ENCODE assay signal across 16 mouse cellular contexts in genomic region chr1:182856636-182857035, GRCm38 (mm10).
"Had no signal": no experiment of that assay in that cellular context is flagged by ENCODE, and none has a peak within 500 bp of the region (broad histone marks: within the 10 kb centered on the region; RNA-seq: fewer than 3 reads in every experiment).

No protein-coding gene starts in this region.

- H3K9ac ChIP-seq: intestine, embryonic 15.5 days; limb, embryonic 12.5 days; liver, embryonic 13.5 days; liver, postnatal 0 days; lung, embryonic 15.5 days; midbrain, embryonic 12.5 days had no signal

- H3K4me2 ChIP-seq: intestine, embryonic 15.5 days; limb, embryonic 12.5 days; liver, embryonic 13.5 days; lung, embryonic 15.5 days; midbrain, embryonic 12.5 days had no signal

- H3K27ac ChIP-seq: intestine, embryonic 15.5 days; limb, embryonic 12.5 days; liver, embryonic 13.5 days; lung, embryonic 15.5 days; macrophage; midbrain, embryonic 12.5 days had no signal

- H3K4me3 ChIP-seq: intestine, embryonic 15.5 days; limb, embryonic 12.5 days; liver, embryonic 13.5 days; lung, embryonic 15.5 days; megakaryocyte, embryonic 14.5 days; midbrain, embryonic 12.5 days had no signal

- DNase-seq: kidney, adult 18-20 months; kidney, postnatal 10 days; layer of hippocampus, adult 9-11 months; layer of hippocampus, postnatal 36 days; liver; liver, embryonic 13.5 days; liver, postnatal 0 days; lung, postnatal 14 days; right cerebral cortex, adult 18-20 months; right cerebral cortex, postnatal 25 days had no signal

- ATAC-seq: intestine, embryonic 15.5 days; liver, postnatal 0 days had no signal

- H3K4me1 ChIP-seq: liver, embryonic 13.5 days; lung, embryonic 15.5 days; megakaryocyte, embryonic 14.5 days had no signal

- H3K36me3 ChIP-seq: intestine, embryonic 15.5 days; limb, embryonic 12.5 days; liver, embryonic 13.5 days; lung, embryonic 15.5 days; midbrain, embryonic 12.5 days had no signal

- H3K9me3 ChIP-seq: intestine, embryonic 15.5 days; limb, embryonic 12.5 days; liver, embryonic 13.5 days; lung, embryonic 15.5 days; megakaryocyte, embryonic 14.5 days; midbrain, embryonic 12.5 days had no signal

- H3K27me3 ChIP-seq: intestine, embryonic 15.5 days; limb, embryonic 12.5 days; liver, embryonic 13.5 days; lung, embryonic 15.5 days had no signal
